Mouse (Mus musculus) lung, postnatal 0 days (tissue): ENCODE measurements around the gene Trit1. TPM values are rescaled to one million over a fixed set of nuclear protein-coding genes. Genes with fewer than 3 reads are reported as not detected.

Experiments used
- ATAC-seq: fragments of 200-750 bp; cut with Nextera tagmentation; 2 replicates; pipeline ENCODE4 v1.8.0; 2017; ENCODE audit warnings: moderate library complexity
- DNase-seq: peaks from one replicate; pipeline ENCODE4 v3.0.0-alpha.2; 2016; ENCODE audit warnings: low spot score
- H3K27ac ChIP-seq: fragments of 300-500 bp; sonication (generic); 2 replicates; pipeline ENCODE4 v1.5.1; 2014; ENCODE audit warnings: antibody characterized with exemption, mild to moderate bottlenecking, low read length, mixed read lengths
- H3K27me3 ChIP-seq: fragments of 300-500 bp; sonication (generic); replicated peaks from 2 replicates; pipeline ENCODE4 v1.6.1; 2014; ENCODE audit warnings: low read length, mixed read lengths; ENCODE audit not compliant: insufficient read depth
- H3K36me3 ChIP-seq: fragments of 300-500 bp; sonication (generic); 2 replicates; pipeline ENCODE4 v1.6.1; 2014; ENCODE audit warnings: low read length, mixed read lengths; ENCODE audit not compliant: insufficient read depth
- H3K4me1 ChIP-seq: fragments of 300-500 bp; sonication (generic); 2 replicates; pipeline ENCODE4 v1.6.1; 2014; ENCODE audit warnings: antibody characterized with exemption, low read depth, low read length, mixed read lengths; ENCODE audit not compliant: insufficient read depth
- H3K4me2 ChIP-seq: fragments of 300-500 bp; sonication (generic); replicated peaks from 2 replicates; pipeline ENCODE4 v1.6.1; 2014; ENCODE audit warnings: low read depth, mild to moderate bottlenecking, low read length, moderate library complexity, mixed read lengths
- H3K4me3 ChIP-seq: fragments of 300-500 bp; sonication (generic); 2 replicates; pipeline ENCODE4 v1.5.1; 2014; ENCODE audit warnings: low read depth, low read length
- H3K9ac ChIP-seq: fragments of 300-500 bp; sonication (generic); replicated peaks from 2 replicates; pipeline ENCODE4 v1.6.1; 2014; ENCODE audit warnings: low read depth, mild to moderate bottlenecking
- H3K9me3 ChIP-seq: fragments of 300-500 bp; sonication (generic); 2 replicates; pipeline ENCODE4 v1.6.1; 2016; ENCODE audit warnings: low read length, mixed read lengths
- CTCF ChIP-seq: IDR thresholded peaks from 2 replicates; pipeline ENCODE4 v1.5.1; 2016; ENCODE audit warnings: antibody characterized with exemption, mild to moderate bottlenecking
- EP300 ChIP-seq: IDR thresholded peaks from 2 replicates; pipeline ENCODE4 v1.6.1; 2016; ENCODE audit warnings: antibody characterized with exemption, mild to moderate bottlenecking, control low read depth
- WGBS: fragments of 180-500 bp; shearing (Covaris S2); extraction: QIAGEN DNeasy Blood & Tissue Kit; methylation state at CpG from one replicate; pipeline ENCODE4 v1.1.7; 2014; 5-methylcytosine and 5-hydroxymethylcytosine counted together
- polyA plus RNA-seq: library from polyadenylated mRNA; unstranded; fragments of >200 nt; fragmentation: Nextera tagmentation; extraction: Ambion mirVana; gene quantifications from 2 replicates; pipeline ENCODE4 v1.2.1, GENCODE M21; 2015

The Trit1 gene
- polyA plus RNA-seq, 1 experiment from 2014 or later = 11.1 TPM

DNA sequence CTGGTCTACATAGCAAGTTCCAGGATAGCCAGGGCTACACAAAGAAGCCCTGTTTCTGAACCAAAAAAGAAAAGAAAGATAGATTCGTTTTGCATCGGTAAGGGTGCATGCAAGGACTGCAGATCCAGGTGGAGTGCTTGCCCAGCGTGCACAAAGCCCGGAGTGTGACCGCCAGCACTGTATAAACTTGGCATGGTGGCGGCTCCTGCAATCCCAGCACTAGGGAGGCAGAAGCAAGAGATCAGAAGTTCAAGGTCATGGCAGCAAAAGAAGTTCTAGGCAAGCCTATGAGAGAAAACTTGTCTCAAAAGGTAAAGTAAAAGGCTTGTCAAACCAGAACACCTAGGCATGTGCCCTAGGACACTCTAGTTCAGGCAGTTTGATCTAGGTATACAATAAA lies 24.7 kb downstream of the Trit1 start:
- Histone ChIP-seq H3K9ac (no peak overlapping the region), H3K9me3 (no peaks in the 10 kb centered on the region), H3K27ac (no peak overlapping the region), H3K4me2 (no peak overlapping the region), H3K4me1 (no peaks in the 10 kb centered on the region), H3K36me3 (no peaks in the 10 kb centered on the region), H3K4me3 (no peak overlapping the region), H3K27me3 (no peaks in the 10 kb centered on the region)
- ATAC-seq (no peak), DNase-seq (no peak)
- TF ChIP-seq EP300 (no peak), CTCF (no peak)
- 91% methylated on average over 6 of the region's 6 CpGs for WGBS

- no peak for DNase-seq
- H3K4me2 ChIP-seq = no peak overlapping the region
- H3K9me3 ChIP-seq = no peaks in the 10 kb centered on the region
- ATAC-seq = no peak
- H3K27me3 ChIP-seq = no peaks in the 10 kb centered on the region
- H3K36me3 ChIP-seq = peaks cover 4% of the 10 kb centered on the region; the same call in 1 of the 2 replicates
- 0 out of 2 replicates have a peak overlapping the region, but pooled peaks have one; percentile 34 for H3K27ac ChIP-seq
- no peak overlapping the region for H3K9ac ChIP-seq
- 85% methylated on average over 1 of the region's 1 CpGs for WGBS
- no peaks in the 10 kb centered on the region for H3K4me1 ChIP-seq
- no peak overlapping the region for H3K4me3 ChIP-seq
- TF ChIP-seq CTCF (no peak), EP300 (no peak)
Measured at GRCm38 (mm10) chr4:123043858-123044257, 27.5 kb downstream of the Trit1 start.

GRCm38 (mm10) chr4:123044842-123045241 lies 28.4 kb downstream of the Trit1 start:
- ATAC-seq (peak; percentile 65), DNase-seq (peak; percentile 90)
- Histone ChIP-seq H3K36me3 (peaks cover 4% of the 10 kb centered on the region; the same call in 1 of the 2 replicates), H3K27me3 (no peaks in the 10 kb centered on the region), H3K4me1 (peaks cover 4% of the 10 kb centered on the region; the same call in 1 of the 2 replicates), H3K9ac (no peak overlapping the region), H3K4me2 (no peak overlapping the region), H3K9me3 (no peaks in the 10 kb centered on the region), H3K4me3 (no peak overlapping the region), H3K27ac (peak overlapping the region; percentile 34)
- TF ChIP-seq EP300 (peak; percentile 79), CTCF (no peak)
- 40% methylated on average over 4 of the region's 4 CpGs for WGBS

GRCm38 (mm10) chr4:123046300-123046699 lies 29.9 kb downstream of the Trit1 start:
- 55% methylated on average over 3 of the region's 3 CpGs for WGBS
- Histone ChIP-seq H3K4me1 (peaks cover 15% of the 10 kb centered on the region; the same call in 1 of the 2 replicates), H3K36me3 (peaks cover 4% of the 10 kb centered on the region; the same call in 1 of the 2 replicates), H3K4me3 (no peak overlapping the region), H3K27ac (peak overlapping the region; percentile 48), H3K4me2 (no peak overlapping the region), H3K9me3 (no peaks in the 10 kb centered on the region), H3K27me3 (no peaks in the 10 kb centered on the region), H3K9ac (no peak overlapping the region)
- DNase-seq (peak; percentile 79), ATAC-seq (peak; percentile 68)
- no peak for TF ChIP-seq CTCF
- TF ChIP-seq EP300 = peak; percentile 94

- ATAC-seq = peak; percentile 90
- Histone ChIP-seq H3K4me3 (no peak overlapping the region), H3K27ac (peak overlapping the region; percentile 57), H3K36me3 (peaks cover 11% of the 10 kb centered on the region), H3K4me2 (no peak overlapping the region), H3K27me3 (no peaks in the 10 kb centered on the region), H3K4me1 (peaks cover 17% of the 10 kb centered on the region; the same call in 1 of the 2 replicates), H3K9me3 (no peaks in the 10 kb centered on the region), H3K9ac (no peak overlapping the region)
- WGBS = 32% methylated on average over 5 of the region's 5 CpGs
- TF ChIP-seq CTCF (no peak), EP300 (peak; percentile 87)
- peak; percentile 96 for DNase-seq
Measured at GRCm38 (mm10) chr4:123050681-123051211, 34.3 kb downstream of the Trit1 start.

GRCm38 (mm10) chr4:123053179-123053578 lies 36.8 kb downstream of the Trit1 start:
- H3K4me3 ChIP-seq = no peak overlapping the region
- DNase-seq (no peak), ATAC-seq (no peak)
- no peak overlapping the region for H3K27ac ChIP-seq
- WGBS = 86% methylated on average over 11 of the region's 11 CpGs
- H3K4me2 ChIP-seq = no peak overlapping the region
- peaks cover 17% of the 10 kb centered on the region; the same call in 1 of the 2 replicates for H3K4me1 ChIP-seq
- H3K9me3 ChIP-seq = no peaks in the 10 kb centered on the region
- H3K27me3 ChIP-seq = no peaks in the 10 kb centered on the region
- H3K36me3 ChIP-seq = peaks cover 10% of the 10 kb centered on the region; the same call in 1 of the 2 replicates
- TF ChIP-seq CTCF = no peak
- TF ChIP-seq EP300 = no peak
- no peak overlapping the region for H3K9ac ChIP-seq
